Mouse (Mus musculus): ENCODE measurements around the gene Hoxb1. TPM values are rescaled to one million over a fixed set of nuclear protein-coding genes. Genes with fewer than 3 reads are reported as not detected.

Gene Hoxb1
- polyA plus RNA-seq, 2 experiments = 0.11 TPM; not detected in 1

DNA sequence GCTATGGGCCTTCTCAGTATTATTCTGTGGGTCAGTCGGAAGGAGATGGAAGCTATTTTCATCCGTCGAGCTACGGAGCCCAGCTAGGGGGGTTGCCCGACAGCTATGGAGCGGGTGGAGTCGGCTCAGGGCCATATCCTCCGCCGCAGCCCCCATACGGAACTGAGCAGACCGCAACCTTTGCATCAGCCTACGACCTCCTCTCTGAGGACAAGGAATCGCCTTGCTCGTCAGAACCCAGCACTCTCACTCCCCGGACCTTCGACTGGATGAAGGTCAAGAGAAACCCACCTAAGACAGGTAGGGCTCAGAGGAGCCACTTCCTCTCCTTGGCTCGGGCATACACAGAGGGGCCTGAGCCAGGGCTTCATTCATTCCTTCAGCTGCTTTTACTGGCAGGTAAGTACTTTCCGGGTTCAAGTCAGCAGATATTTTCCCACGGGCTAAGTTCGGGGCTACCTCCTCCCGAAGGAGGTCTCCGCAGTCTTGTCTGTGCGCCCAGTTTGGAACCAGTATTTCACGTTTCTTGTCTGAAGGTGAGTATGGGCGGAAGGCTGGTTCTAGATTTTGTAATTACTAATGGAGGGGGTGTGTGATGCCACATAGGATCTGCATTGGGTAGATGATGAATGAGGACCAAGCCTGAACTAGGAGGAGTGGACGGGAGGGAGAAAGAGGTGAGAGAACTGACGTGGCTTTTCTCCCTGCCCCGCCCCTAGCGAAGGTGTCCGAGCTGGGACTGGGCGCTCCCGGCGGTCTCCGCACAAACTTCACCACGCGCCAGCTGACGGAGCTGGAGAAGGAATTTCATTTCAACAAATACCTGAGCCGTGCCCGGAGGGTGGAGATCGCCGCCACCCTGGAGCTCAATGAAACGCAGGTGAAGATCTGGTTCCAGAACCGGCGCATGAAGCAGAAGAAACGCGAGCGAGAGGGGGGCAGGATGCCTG, 815 bp downstream of the Hoxb1 start:
- Histone ChIP-seq H3K9me3 (ENCODE audit: control insufficient read depth, low read length) (no peaks in the 10 kb centered on the region), H3K36me3 (ENCODE audit: control insufficient read depth, insufficient read depth, low read length) (no peaks in the 10 kb centered on the region), H3K27me3 (ENCODE audit: control insufficient read depth, insufficient read depth, low read length) (peaks cover 91% of the 10 kb centered on the region), H3K4me3 (replicated peaks; ENCODE audit: low read length) (peak overlapping the region; percentile 2; the same call in 1 of the 2 replicates), H3K9ac (ENCODE audit: low read depth, low read length, severe bottlenecking) (no peak overlapping the region), H3K4me1 (ENCODE audit: control insufficient read depth, insufficient read depth, low read length) (no peaks in the 10 kb centered on the region), H3K27ac (replicated peaks; ENCODE audit: low read depth, low read length) (no peak overlapping the region), H3K4me2 (replicated peaks; ENCODE audit: low read depth, low read length, severe bottlenecking) (peak overlapping the region; percentile 10; the same call in 1 of the 2 replicates)
- DNase-seq (ENCODE audit: low spot score) = no peak
- ATAC-seq (ENCODE audit: low FRiP score, low read depth) = no peak
- TF ChIP-seq POLR2A (IDR thresholded peaks at IDR 0.05; ENCODE audit: borderline replicate concordance, extremely low read depth, insufficient read depth, insufficient read length) = no peak
- 2% methylated on average over 47 of the region's 47 CpGs for WGBS

DNA sequence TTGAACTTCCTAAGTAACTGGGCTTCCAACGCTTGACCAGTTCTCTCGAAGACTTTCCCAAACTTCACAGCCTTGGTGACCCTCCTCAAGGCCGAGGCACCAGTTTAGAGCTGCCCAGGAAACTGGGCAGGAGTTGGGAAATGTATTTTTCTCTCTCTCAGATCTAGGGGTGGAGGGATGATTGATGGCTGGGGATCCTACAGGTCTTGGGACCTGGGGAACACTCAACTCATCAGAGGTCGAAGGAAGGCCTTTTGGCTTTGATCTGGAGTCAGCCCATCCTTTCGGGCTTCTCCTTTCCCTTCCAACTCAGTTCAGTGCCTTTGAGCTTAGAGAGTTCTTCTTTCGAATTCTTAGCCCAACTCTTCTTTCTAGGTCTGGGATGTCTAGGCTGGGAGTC, 1.6 kb downstream of the Hoxb1 start:
- Histone ChIP-seq H3K4me3 (replicated peaks; ENCODE audit: low read length) (no peak overlapping the region; the same call in 1 of the 2 replicates), H3K9ac (ENCODE audit: low read depth, low read length, severe bottlenecking) (no peak overlapping the region), H3K27me3 (ENCODE audit: control insufficient read depth, insufficient read depth, low read length) (peaks cover 86% of the 10 kb centered on the region), H3K27ac (replicated peaks; ENCODE audit: low read depth, low read length) (no peak overlapping the region), H3K9me3 (ENCODE audit: control insufficient read depth, low read length) (no peaks in the 10 kb centered on the region), H3K4me1 (ENCODE audit: control insufficient read depth, insufficient read depth, low read length) (no peaks in the 10 kb centered on the region), H3K36me3 (ENCODE audit: control insufficient read depth, insufficient read depth, low read length) (no peaks in the 10 kb centered on the region), H3K4me2 (replicated peaks; ENCODE audit: low read depth, low read length, severe bottlenecking) (no peak overlapping the region)
- no peak for DNase-seq (ENCODE audit: low spot score)
- 11% methylated on average over 6 of the region's 6 CpGs for WGBS
- ATAC-seq (ENCODE audit: low FRiP score, low read depth) = no peak
- TF ChIP-seq POLR2A (IDR thresholded peaks at IDR 0.05; ENCODE audit: borderline replicate concordance, extremely low read depth, insufficient read depth, insufficient read length) = no peak

- no peak for TF ChIP-seq POLR2A (IDR thresholded peaks at IDR 0.05; ENCODE audit: borderline replicate concordance, extremely low read depth, insufficient read depth, insufficient read length)
- H3K9me3 ChIP-seq (ENCODE audit: control insufficient read depth, low read length) = no peaks in the 10 kb centered on the region
- no peak for ATAC-seq (ENCODE audit: low FRiP score, low read depth)
- H3K4me2 ChIP-seq (replicated peaks; ENCODE audit: low read depth, low read length, severe bottlenecking) = no peak overlapping the region
- no peak for DNase-seq (ENCODE audit: low spot score)
- H3K27me3 ChIP-seq (ENCODE audit: control insufficient read depth, insufficient read depth, low read length) = peaks cover 87% of the 10 kb centered on the region
- H3K27ac ChIP-seq (replicated peaks; ENCODE audit: low read depth, low read length) = no peak overlapping the region
- H3K9ac ChIP-seq (ENCODE audit: low read depth, low read length, severe bottlenecking) = no peak overlapping the region
- no peaks in the 10 kb centered on the region for H3K36me3 ChIP-seq (ENCODE audit: control insufficient read depth, insufficient read depth, low read length)
- no peaks in the 10 kb centered on the region for H3K4me1 ChIP-seq (ENCODE audit: control insufficient read depth, insufficient read depth, low read length)
- no peak overlapping the region for H3K4me3 ChIP-seq (replicated peaks; ENCODE audit: low read length)
- WGBS = 32% methylated on average over 5 of the region's 5 CpGs
These were observed 3.1 kb downstream of the Hoxb1 start for GRCm38 (mm10) chr11:96368686-96369085.

GRCm38 (mm10) chr11:96369140-96369539, 3.6 kb downstream of the Hoxb1 start:
- Histone ChIP-seq H3K4me2 (replicated peaks; ENCODE audit: low read depth, low read length, severe bottlenecking) (no peak overlapping the region), H3K9ac (ENCODE audit: low read depth, low read length, severe bottlenecking) (no peak overlapping the region), H3K27me3 (ENCODE audit: control insufficient read depth, insufficient read depth, low read length) (peaks cover 87% of the 10 kb centered on the region), H3K27ac (replicated peaks; ENCODE audit: low read depth, low read length) (no peak overlapping the region), H3K9me3 (ENCODE audit: control insufficient read depth, low read length) (no peaks in the 10 kb centered on the region), H3K4me1 (ENCODE audit: control insufficient read depth, insufficient read depth, low read length) (no peaks in the 10 kb centered on the region), H3K36me3 (ENCODE audit: control insufficient read depth, insufficient read depth, low read length) (no peaks in the 10 kb centered on the region), H3K4me3 (replicated peaks; ENCODE audit: low read length) (no peak overlapping the region)
- ATAC-seq (ENCODE audit: low FRiP score, low read depth) (no peak), DNase-seq (ENCODE audit: low spot score) (no peak)
- TF ChIP-seq POLR2A (IDR thresholded peaks at IDR 0.05; ENCODE audit: borderline replicate concordance, extremely low read depth, insufficient read depth, insufficient read length) = no peak
- 22% methylated on average over 7 of the region's 7 CpGs for WGBS

GRCm38 (mm10) chr11:96371726-96372125, 6.2 kb downstream of the Hoxb1 start:
- TF ChIP-seq POLR2A (IDR thresholded peaks at IDR 0.05; ENCODE audit: borderline replicate concordance, extremely low read depth, insufficient read depth, insufficient read length) = no peak
- DNase-seq (ENCODE audit: low spot score) = no peak
- 25% methylated on average over 3 of the region's 3 CpGs for WGBS
- ATAC-seq (ENCODE audit: low FRiP score, low read depth) = no peak
- Histone ChIP-seq H3K9ac (ENCODE audit: low read depth, low read length, severe bottlenecking) (no peak overlapping the region), H3K27ac (replicated peaks; ENCODE audit: low read depth, low read length) (no peak overlapping the region), H3K4me3 (replicated peaks; ENCODE audit: low read length) (no peak overlapping the region), H3K36me3 (ENCODE audit: control insufficient read depth, insufficient read depth, low read length) (no peaks in the 10 kb centered on the region), H3K27me3 (ENCODE audit: control insufficient read depth, insufficient read depth, low read length) (peaks cover 86% of the 10 kb centered on the region), H3K9me3 (ENCODE audit: control insufficient read depth, low read length) (no peaks in the 10 kb centered on the region), H3K4me1 (ENCODE audit: control insufficient read depth, insufficient read depth, low read length) (no peaks in the 10 kb centered on the region), H3K4me2 (replicated peaks; ENCODE audit: low read depth, low read length, severe bottlenecking) (no peak overlapping the region)

All from limb, embryonic 14.5 days (tissue).